Mouse (Mus musculus): ENCODE results near the gene Vax1. TPM values are rescaled to one million over a fixed set of nuclear protein-coding genes. Genes with fewer than 3 reads are reported as not detected.

The Vax1 gene
- polyA plus RNA-seq, 1 experiment from 2014 or later = not detected

GRCm38 (mm10) chr19:59184000-59184399 lies 14.1 kb upstream of the Vax1 start:
- Histone ChIP-seq H3K4me3 (ENCODE audit: inconsistent target) (no peak overlapping the region), H3K36me3 (ENCODE audit: inconsistent target) (no peaks in the 10 kb centered on the region)
- WGBS (ENCODE audit: missing documents) = 26% methylated on average over 3 of the region's 3 CpGs

GRCm38 (mm10) chr19:59173341-59174015 lies 3.6 kb upstream of the Vax1 start:
- H3K27ac ChIP-seq = no peak overlapping the region
- H3K4me3 ChIP-seq (ENCODE audit: inconsistent target) = no peak overlapping the region
- H3K79me2 ChIP-seq (ENCODE audit: inconsistent target) = no peaks in the 10 kb centered on the region
- WGBS (ENCODE audit: missing documents) = 21% methylated on average over 6 of the region's 6 CpGs
- H3K36me3 ChIP-seq (ENCODE audit: inconsistent target) = no peaks in the 10 kb centered on the region

More at GRCm38 (mm10) chr19:59184000-59184399, 14.1 kb upstream of the Vax1 start:
- H3K79me2 ChIP-seq (ENCODE audit: inconsistent target) = no peaks in the 10 kb centered on the region
- H3K27ac ChIP-seq = no peak overlapping the region

- Histone ChIP-seq H3K79me2 (ENCODE audit: inconsistent target) (no peaks in the 10 kb centered on the region), H3K4me3 (ENCODE audit: inconsistent target) (no peak overlapping the region), H3K36me3 (ENCODE audit: inconsistent target) (no peaks in the 10 kb centered on the region), H3K27ac (no peak overlapping the region)
- WGBS (ENCODE audit: missing documents) = 8% methylated on average over 3 of the region's 3 CpGs
These were observed 2.9 kb upstream of the Vax1 start for GRCm38 (mm10) chr19:59172781-59173180.

- no peak overlapping the region for H3K27ac ChIP-seq
- whole genome bisulfite sequencing (ENCODE audit: missing documents) = 12% methylated on average over 19 of the region's 19 CpGs
- H3K79me2 ChIP-seq (ENCODE audit: inconsistent target) = no peaks in the 10 kb centered on the region
These were observed 2.0 kb upstream of the Vax1 start for GRCm38 (mm10) chr19:59171871-59172245.

GRCm38 (mm10) chr19:59171151-59171870 lies 1.5 kb upstream of the Vax1 start:
- Histone ChIP-seq H3K4me3 (ENCODE audit: inconsistent target) (no peak overlapping the region), H3K36me3 (ENCODE audit: inconsistent target) (no peaks in the 10 kb centered on the region), H3K27ac (no peak overlapping the region), H3K79me2 (ENCODE audit: inconsistent target) (no peaks in the 10 kb centered on the region)
- 11% methylated on average over 37 of the region's 38 CpGs for WGBS (ENCODE audit: missing documents)

More at GRCm38 (mm10) chr19:59171871-59172245, 2.0 kb upstream of the Vax1 start:
- Histone ChIP-seq H3K4me3 (ENCODE audit: inconsistent target) (no peak overlapping the region), H3K36me3 (ENCODE audit: inconsistent target) (no peaks in the 10 kb centered on the region)

GRCm38 (mm10) chr19:59170766-59171095 lies 875 bp upstream of the Vax1 start:
- Histone ChIP-seq H3K4me3 (ENCODE audit: inconsistent target) (no peak overlapping the region), H3K79me2 (ENCODE audit: inconsistent target) (no peaks in the 10 kb centered on the region), H3K27ac (no peak overlapping the region), H3K36me3 (ENCODE audit: inconsistent target) (no peaks in the 10 kb centered on the region)
- WGBS (ENCODE audit: missing documents) = 7% methylated on average over 3 of the region's 6 CpGs

- Histone ChIP-seq H3K27ac (no peak overlapping the region), H3K79me2 (ENCODE audit: inconsistent target) (no peaks in the 10 kb centered on the region), H3K36me3 (ENCODE audit: inconsistent target) (no peaks in the 10 kb centered on the region), H3K4me3 (ENCODE audit: inconsistent target) (no peak overlapping the region)
- WGBS (ENCODE audit: missing documents) = 4% methylated on average over 61 of the region's 65 CpGs
These were observed 517 bp downstream of the Vax1 start for GRCm38 (mm10) chr19:59169143-59169935.

- H3K36me3 ChIP-seq (ENCODE audit: inconsistent target) = no peaks in the 10 kb centered on the region
- WGBS (ENCODE audit: missing documents) = 12% methylated on average over 17 of the region's 17 CpGs
- no peak overlapping the region for H3K4me3 ChIP-seq (ENCODE audit: inconsistent target)
- no peak overlapping the region for H3K27ac ChIP-seq
- H3K79me2 ChIP-seq (ENCODE audit: inconsistent target) = no peaks in the 10 kb centered on the region
These were observed 1.4 kb downstream of the Vax1 start for GRCm38 (mm10) chr19:59168386-59168905.

GRCm38 (mm10) chr19:59167871-59168270 lies 2.0 kb downstream of the Vax1 start:
- Histone ChIP-seq H3K79me2 (ENCODE audit: inconsistent target) (no peaks in the 10 kb centered on the region), H3K27ac (no peak overlapping the region), H3K4me3 (ENCODE audit: inconsistent target) (no peak overlapping the region), H3K36me3 (ENCODE audit: inconsistent target) (no peaks in the 10 kb centered on the region)
- WGBS (ENCODE audit: missing documents) = 30% methylated on average over 5 of the region's 5 CpGs

- no peak overlapping the region for H3K4me3 ChIP-seq (ENCODE audit: inconsistent target)
- H3K36me3 ChIP-seq (ENCODE audit: inconsistent target) = no peaks in the 10 kb centered on the region
- H3K27ac ChIP-seq = no peak overlapping the region
- no peaks in the 10 kb centered on the region for H3K79me2 ChIP-seq (ENCODE audit: inconsistent target)
- 9% methylated on average over 13 of the region's 13 CpGs for WGBS (ENCODE audit: missing documents)
These were observed 3.0 kb downstream of the Vax1 start for GRCm38 (mm10) chr19:59166879-59167278.

GRCm38 (mm10) chr19:59166311-59166761 lies 3.5 kb downstream of the Vax1 start:
- Histone ChIP-seq H3K27ac (no peak overlapping the region), H3K79me2 (ENCODE audit: inconsistent target) (no peaks in the 10 kb centered on the region), H3K36me3 (ENCODE audit: inconsistent target) (no peaks in the 10 kb centered on the region), H3K4me3 (ENCODE audit: inconsistent target) (no peak overlapping the region)
- WGBS (ENCODE audit: missing documents) = 3% methylated on average over 47 of the region's 55 CpGs

- Histone ChIP-seq H3K4me3 (ENCODE audit: inconsistent target) (no peak overlapping the region), H3K79me2 (ENCODE audit: inconsistent target) (no peaks in the 10 kb centered on the region), H3K27ac (no peak overlapping the region), H3K36me3 (ENCODE audit: inconsistent target) (no peaks in the 10 kb centered on the region)
- 6% methylated on average over 7 of the region's 7 CpGs for WGBS (ENCODE audit: missing documents)
These were observed 4.3 kb downstream of the Vax1 start for GRCm38 (mm10) chr19:59165577-59165976.

GRCm38 (mm10) chr19:59164896-59165560 lies 4.8 kb downstream of the Vax1 start:
- no peak overlapping the region for H3K27ac ChIP-seq

GRCm38 (mm10) chr19:59164111-59164510 lies 5.7 kb downstream of the Vax1 start:
- 9% methylated on average over 1 of the region's 1 CpGs for WGBS (ENCODE audit: missing documents)

More at GRCm38 (mm10) chr19:59164896-59165560, 4.8 kb downstream of the Vax1 start:
- no peaks in the 10 kb centered on the region for H3K79me2 ChIP-seq (ENCODE audit: inconsistent target)
- H3K4me3 ChIP-seq (ENCODE audit: inconsistent target) = no peak overlapping the region
- 19% methylated on average over 16 of the region's 16 CpGs for WGBS (ENCODE audit: missing documents)
- no peaks in the 10 kb centered on the region for H3K36me3 ChIP-seq (ENCODE audit: inconsistent target)

More at GRCm38 (mm10) chr19:59164111-59164510, 5.7 kb downstream of the Vax1 start:
- Histone ChIP-seq H3K27ac (no peak overlapping the region), H3K4me3 (ENCODE audit: inconsistent target) (no peak overlapping the region), H3K79me2 (ENCODE audit: inconsistent target) (no peaks in the 10 kb centered on the region), H3K36me3 (ENCODE audit: inconsistent target) (no peaks in the 10 kb centered on the region)
